Mouse (Mus musculus): ENCODE measurements around the gene Vps37c. TPM values are rescaled to one million over a fixed set of nuclear protein-coding genes. Genes with fewer than 3 reads are reported as not detected.
A peak's percentile ranks its signal among the peaks of the same experiment; 100 is the strongest.

The Vps37c gene
- polyA plus RNA-seq, 1 experiment from 2014 or later, result 29.0 TPM

- WGBS, result 60% methylated on average over 6 of the region's 6 CpGs
- no peak overlapping the region for H3K4me2 ChIP-seq
- H3K4me1 ChIP-seq (replicated peaks), result peaks cover 25% of the 10 kb centered on the region
- H3K4me3 ChIP-seq, result no peak overlapping the region
- no peaks in the 10 kb centered on the region for H3K36me3 ChIP-seq
- ATAC-seq (ENCODE audit: insufficient number of reproducible peaks, low FRiP score), result no peak
- H3K27me3 ChIP-seq (replicated peaks), result no peaks in the 10 kb centered on the region
- H3K9me3 ChIP-seq (replicated peaks), result no peaks in the 10 kb centered on the region
- H3K9ac ChIP-seq, result no peak overlapping the region
- H3K27ac ChIP-seq (ENCODE audit: poor library complexity, severe bottlenecking), result no peak overlapping the region
Observed at GRCm38 (mm10) chr19:10758708-10759107, 70.2 kb downstream of the Vps37c start.

- no peak overlapping the region for H3K27ac ChIP-seq (ENCODE audit: poor library complexity, severe bottlenecking)
Observed at GRCm38 (mm10) chr19:10759525-10759924, 71.0 kb downstream of the Vps37c start.

GRCm38 (mm10) chr19:10759983-10760831 lies 71.7 kb downstream of the Vps37c start:
- H3K9ac ChIP-seq, result no peak overlapping the region
- peak overlapping the region; percentile 53; the same call in 1 of the 2 replicates for H3K27ac ChIP-seq (ENCODE audit: poor library complexity, severe bottlenecking)
- no peaks in the 10 kb centered on the region for H3K36me3 ChIP-seq
- no peaks in the 10 kb centered on the region for H3K9me3 ChIP-seq (replicated peaks)
- WGBS, result 56% methylated on average over 9 of the region's 9 CpGs
- peak; percentile 48; the same call in 1 of the 2 replicates for ATAC-seq (ENCODE audit: insufficient number of reproducible peaks, low FRiP score)
- peaks cover 25% of the 10 kb centered on the region for H3K4me1 ChIP-seq (replicated peaks)
- H3K4me3 ChIP-seq, result no peak overlapping the region
- H3K27me3 ChIP-seq (replicated peaks), result no peaks in the 10 kb centered on the region
- H3K4me2 ChIP-seq, result peak overlapping the region; percentile 4; the same call in 1 of the 2 replicates

More at GRCm38 (mm10) chr19:10759525-10759924, 71.0 kb downstream of the Vps37c start:
- Histone ChIP-seq H3K4me2 (no peak overlapping the region), H3K9me3 (replicated peaks) (no peaks in the 10 kb centered on the region), H3K36me3 (no peaks in the 10 kb centered on the region), H3K4me1 (replicated peaks) (peaks cover 25% of the 10 kb centered on the region), H3K9ac (no peak overlapping the region), H3K27me3 (replicated peaks) (no peaks in the 10 kb centered on the region), H3K4me3 (no peak overlapping the region)
- ATAC-seq (ENCODE audit: insufficient number of reproducible peaks, low FRiP score), result no peak

- Histone ChIP-seq H3K36me3 (no peaks in the 10 kb centered on the region), H3K4me3 (no peak overlapping the region), H3K4me1 (replicated peaks) (peaks cover 25% of the 10 kb centered on the region), H3K27ac (ENCODE audit: poor library complexity, severe bottlenecking) (no peak overlapping the region), H3K9ac (no peak overlapping the region), H3K27me3 (replicated peaks) (no peaks in the 10 kb centered on the region), H3K9me3 (replicated peaks) (no peaks in the 10 kb centered on the region), H3K4me2 (no peak overlapping the region)
- 80% methylated on average over 8 of the region's 8 CpGs for WGBS
- ATAC-seq (ENCODE audit: insufficient number of reproducible peaks, low FRiP score), result no peak
Observed at GRCm38 (mm10) chr19:10761794-10762415, 73.4 kb downstream of the Vps37c start.

GRCm38 (mm10) chr19:10762468-10762867 lies 73.9 kb downstream of the Vps37c start:
- H3K4me3 ChIP-seq, result no peak overlapping the region
- ATAC-seq (ENCODE audit: insufficient number of reproducible peaks, low FRiP score), result no peak
- H3K4me2 ChIP-seq, result no peak overlapping the region
- no peak overlapping the region for H3K27ac ChIP-seq (ENCODE audit: poor library complexity, severe bottlenecking)
- 83% methylated on average over 6 of the region's 6 CpGs for WGBS
- H3K27me3 ChIP-seq (replicated peaks), result no peaks in the 10 kb centered on the region
- no peaks in the 10 kb centered on the region for H3K9me3 ChIP-seq (replicated peaks)
- H3K36me3 ChIP-seq, result no peaks in the 10 kb centered on the region
- no peak overlapping the region for H3K9ac ChIP-seq
- H3K4me1 ChIP-seq (replicated peaks), result peaks cover 25% of the 10 kb centered on the region

- Histone ChIP-seq H3K27ac (ENCODE audit: poor library complexity, severe bottlenecking) (no peak overlapping the region), H3K9ac (no peak overlapping the region), H3K4me1 (replicated peaks) (peaks cover 25% of the 10 kb centered on the region), H3K4me3 (no peak overlapping the region), H3K36me3 (no peaks in the 10 kb centered on the region), H3K9me3 (replicated peaks) (no peaks in the 10 kb centered on the region), H3K27me3 (replicated peaks) (no peaks in the 10 kb centered on the region), H3K4me2 (no peak overlapping the region)
- ATAC-seq (ENCODE audit: insufficient number of reproducible peaks, low FRiP score), result no peak
- 78% methylated on average over 21 of the region's 21 CpGs for WGBS
Observed at GRCm38 (mm10) chr19:10763381-10764031, 75.0 kb downstream of the Vps37c start.

Other genes starting within 250 kb of the Vps37c start
- gene Lrrc10b, start 231.3 kb upstream of the Vps37c start, polyA plus RNA-seq (2016; fragmentation: Nextera tagmentation; extraction: Ambion mirVana), result 0.14 and 0.26 TPM in 2 replicates
- 0.14 TPM in 1 of 2 replicates, not detected in the other for gene Ppp1r32, start 205.8 kb upstream of the Vps37c start, polyA plus RNA-seq (2016; fragmentation: Nextera tagmentation; extraction: Ambion mirVana)
- gene Cpsf7, start 163.5 kb upstream of the Vps37c start, polyA plus RNA-seq (2016; fragmentation: Nextera tagmentation; extraction: Ambion mirVana), result 36.9 and 41.4 TPM in 2 replicates
- gene Sdhaf2, start 162.6 kb upstream of the Vps37c start, polyA plus RNA-seq (2016; fragmentation: Nextera tagmentation; extraction: Ambion mirVana), result 48.4 and 52.1 TPM in 2 replicates
- 17.8 and 20.0 TPM in 2 replicates for gene Tmem216, start 132.5 kb upstream of the Vps37c start, polyA plus RNA-seq (2016; fragmentation: Nextera tagmentation; extraction: Ambion mirVana)
- 13.5 and 15.9 TPM in 2 replicates for gene Cyb561a3, start 111.6 kb upstream of the Vps37c start, polyA plus RNA-seq (2016; fragmentation: Nextera tagmentation; extraction: Ambion mirVana)
- 26.2 and 26.5 TPM in 2 replicates for gene Tmem138, start 111.4 kb upstream of the Vps37c start, polyA plus RNA-seq (2016; fragmentation: Nextera tagmentation; extraction: Ambion mirVana)
- 339 and 347 TPM in 2 replicates for gene Ddb1, start 83.4 kb upstream of the Vps37c start, polyA plus RNA-seq (2016; fragmentation: Nextera tagmentation; extraction: Ambion mirVana)
- 11.9 and 12.4 TPM in 2 replicates for gene Tkfc, start 83.1 kb upstream of the Vps37c start, polyA plus RNA-seq (2016; fragmentation: Nextera tagmentation; extraction: Ambion mirVana)
- gene Vwce, start 54.5 kb upstream of the Vps37c start, polyA plus RNA-seq (2016; fragmentation: Nextera tagmentation; extraction: Ambion mirVana), result 0.34 and 0.85 TPM in 2 replicates
- gene Pga5, start 10.7 kb upstream of the Vps37c start, polyA plus RNA-seq (2016; fragmentation: Nextera tagmentation; extraction: Ambion mirVana), result not detected in 2 replicates
- 0.19 and 0.55 TPM in 2 replicates for gene Cd5, start 50.3 kb downstream of the Vps37c start, polyA plus RNA-seq (2016; fragmentation: Nextera tagmentation; extraction: Ambion mirVana)
- gene Cd6, start 141.3 kb downstream of the Vps37c start, polyA plus RNA-seq (2016; fragmentation: Nextera tagmentation; extraction: Ambion mirVana), result not detected in 2 replicates
- 0.23 and 0.41 TPM in 2 replicates for gene Slc15a3, start 151.0 kb downstream of the Vps37c start, polyA plus RNA-seq (2016; fragmentation: Nextera tagmentation; extraction: Ambion mirVana)
- gene Tmem132a, start 181.2 kb downstream of the Vps37c start, polyA plus RNA-seq (2016; fragmentation: Nextera tagmentation; extraction: Ambion mirVana), result 61.5 and 62.2 TPM in 2 replicates
- gene Tmem109, start 193.3 kb downstream of the Vps37c start, polyA plus RNA-seq (2016; fragmentation: Nextera tagmentation; extraction: Ambion mirVana), result 67.4 and 70.9 TPM in 2 replicates
- gene Prpf19, start 206.5 kb downstream of the Vps37c start, polyA plus RNA-seq (2016; fragmentation: Nextera tagmentation; extraction: Ambion mirVana), result 24.9 and 26.2 TPM in 2 replicates
- gene Zp1, start 231.9 kb downstream of the Vps37c start, polyA plus RNA-seq (2016; fragmentation: Nextera tagmentation; extraction: Ambion mirVana), result not detected in 2 replicates
- gene Ptgdr2, start 248.4 kb downstream of the Vps37c start, polyA plus RNA-seq (2016; fragmentation: Nextera tagmentation; extraction: Ambion mirVana), result 0.09 TPM in 1 of 2 replicates, not detected in the other

Measured in heart, embryonic 12.5 days (tissue).